ENCODE assay signal across 9 mouse cellular contexts in genomic region chr11:74376847-74377246, GRCm38 (mm10). TPM values are rescaled to one million over a fixed set of nuclear protein-coding genes. Genes with fewer than 3 reads are reported as not detected.
DNase-seq lines count a peak whose midpoint lies in the region; ATAC-seq and TF ChIP-seq lines count a peak whose summit lies in the region.
"Had no signal": no experiment of that assay in that cellular context is flagged by ENCODE, and none has a peak within 500 bp of the region (broad histone marks: within the 10 kb centered on the region; RNA-seq: fewer than 3 reads in every experiment).

No protein-coding gene starts in this region.

- no peak overlapping the region for H3K4me2 ChIP-seq in heart, embryonic 11.5 days
- H3K4me2 ChIP-seq in lung, embryonic 16.5 days (ENCODE audit: low read depth, low read length), result no peak overlapping the region
- H3K4me2 ChIP-seq: limb, embryonic 13.5 days had no signal

- H3K27me3 ChIP-seq in heart, embryonic 11.5 days (ENCODE audit: control insufficient read depth, insufficient read depth, low read length), result no peaks in the 10 kb centered on the region
- no peaks in the 10 kb centered on the region for H3K27me3 ChIP-seq in lung, embryonic 16.5 days (ENCODE audit: control insufficient read depth, insufficient read depth, low read depth, low read length)
- H3K27me3 ChIP-seq: limb, embryonic 13.5 days had no signal

- H3K9me3 ChIP-seq in heart, embryonic 11.5 days (replicated peaks; ENCODE audit: control insufficient read depth, low read length), result no peaks in the 10 kb centered on the region
- H3K9me3 ChIP-seq in lung, embryonic 16.5 days (ENCODE audit: control insufficient read depth, low read length), result no peaks in the 10 kb centered on the region
- H3K9me3 ChIP-seq: limb, embryonic 13.5 days had no signal

- no peak for TF ChIP-seq POLR2A in cortical plate, adult 2 months (IDR thresholded peaks at IDR 0.05; ENCODE audit: extremely low read depth, insufficient read depth, low read length)

- 63% methylated on average over 3 of the region's 3 CpGs for WGBS in heart, embryonic 11.5 days (ENCODE audit: insufficient replicate concordance)
- 78% methylated on average over 3 of the region's 3 CpGs for WGBS in lung, embryonic 16.5 days

- H3K27ac ChIP-seq in cortical plate, adult 2 months (ENCODE audit: insufficient read depth, low read length), result no peak overlapping the region
- H3K27ac ChIP-seq in heart, embryonic 11.5 days (ENCODE audit: low read depth, low read length), result no peak overlapping the region
- H3K27ac ChIP-seq in lung, embryonic 16.5 days (ENCODE audit: low read length), result no peak overlapping the region
- H3K27ac ChIP-seq: limb, embryonic 13.5 days had no signal

- no peaks in the 10 kb centered on the region for H3K36me3 ChIP-seq in heart, embryonic 11.5 days (ENCODE audit: control insufficient read depth, insufficient read depth, low read length)
- H3K36me3 ChIP-seq in lung, embryonic 16.5 days (ENCODE audit: control insufficient read depth, insufficient read depth, low read length), result no peaks in the 10 kb centered on the region
- H3K36me3 ChIP-seq: limb, embryonic 13.5 days had no signal

- H3K4me1 ChIP-seq in cortical plate, adult 2 months (ENCODE audit: control insufficient read depth, insufficient read depth, low read length), result peaks cover 2% of the 10 kb centered on the region; the same call in 1 of the 2 replicates
- no peaks in the 10 kb centered on the region for H3K4me1 ChIP-seq in heart, embryonic 11.5 days (ENCODE audit: control insufficient read depth, insufficient read depth, low read length)
- H3K4me1 ChIP-seq in lung, embryonic 16.5 days (replicated peaks; ENCODE audit: control insufficient read depth, insufficient read depth, low read length), result no peaks in the 10 kb centered on the region

- ATAC-seq in heart, embryonic 11.5 days (replicated peaks; ENCODE audit: insufficient number of reproducible peaks, low FRiP score, low TSS enrichment), result peak; percentile 46; the same call in 1 of the 2 replicates
- ATAC-seq in lung, embryonic 16.5 days (ENCODE audit: low read depth), result peak; percentile 23; the same call in 1 of the 2 replicates

- TF ChIP-seq CTCF in cortical plate, adult 2 months (IDR thresholded peaks at IDR 0.05; ENCODE audit: extremely low read depth, insufficient read depth, low read length), result peak; percentile 95

- DNase-seq in adrenal gland, adult 2 months, result peak; percentile 47
- no peak for DNase-seq in adrenal gland, postnatal 4 days (ENCODE audit: low spot score in 2 of 2)
- peak; percentile 85 for DNase-seq in NIH3T3 (ENCODE audit: low read depth)
- peak; percentile 51 to 72 for DNase-seq in kidney, postnatal 36 days
- DNase-seq in right cerebral cortex, postnatal 10 days (ENCODE audit: low spot score in 2 of 2), result peak; percentile 87 to 89

- H3K9ac ChIP-seq in heart, embryonic 11.5 days (ENCODE audit: low read depth, low read length), result no peak overlapping the region
- no peak overlapping the region for H3K9ac ChIP-seq in lung, embryonic 16.5 days (ENCODE audit: low read length)
- H3K9ac ChIP-seq: limb, embryonic 13.5 days had no signal

- no peak overlapping the region for H3K4me3 ChIP-seq in cortical plate, adult 2 months (ENCODE audit: insufficient read depth, low read length)
- H3K4me3 ChIP-seq in heart, embryonic 11.5 days (ENCODE audit: low read depth, low read length), result no peak overlapping the region
- no peak overlapping the region for H3K4me3 ChIP-seq in lung, embryonic 16.5 days (ENCODE audit: low read length)
- H3K4me3 ChIP-seq: limb, embryonic 13.5 days had no signal

RNA-seq across cellular contexts. Expression of gene Olfr412, which starts 15.0 kb away (rescaled TPM):
- not detected for total RNA-seq in adrenal gland, adult 2 months (2021)
- not detected in 2 replicates for polyA plus RNA-seq in adrenal gland, adult 2 months (2012; rRNA removed)
- total RNA-seq in adrenal gland, postnatal 4 days (2021), result not detected
- polyA plus RNA-seq in cortical plate, adult 2 months (2012; rRNA removed), result not detected in 2 replicates
- polyA plus RNA-seq in heart, embryonic 11.5 days (2014; fragmentation: Nextera tagmentation; extraction: Ambion mirVana), result not detected in 2 replicates
- polyA plus RNA-seq in lung, embryonic 16.5 days (2015; fragmentation: Nextera tagmentation; extraction: Ambion mirVana), result not detected in 2 replicates
- polyA plus RNA-seq: limb, embryonic 13.5 days had no signal

RNA-seq across cellular contexts. Expression of gene Olfr411, which starts 24.4 kb away (rescaled TPM):
- total RNA-seq in adrenal gland, adult 2 months (2021), result not detected
- polyA plus RNA-seq in adrenal gland, adult 2 months (2012; rRNA removed), result not detected in 2 replicates
- total RNA-seq in adrenal gland, postnatal 4 days (2021), result not detected
- polyA plus RNA-seq in cortical plate, adult 2 months (2012; rRNA removed), result not detected in 2 replicates
- not detected in 2 replicates for polyA plus RNA-seq in heart, embryonic 11.5 days (2014; fragmentation: Nextera tagmentation; extraction: Ambion mirVana)
- not detected in 2 replicates for polyA plus RNA-seq in lung, embryonic 16.5 days (2015; fragmentation: Nextera tagmentation; extraction: Ambion mirVana)
- polyA plus RNA-seq: limb, embryonic 13.5 days had no signal

RNA-seq across cellular contexts. Expression of gene Olfr410, which starts 39.0 kb away (rescaled TPM):
- not detected for total RNA-seq in adrenal gland, adult 2 months (2021)
- not detected in 2 replicates for polyA plus RNA-seq in adrenal gland, adult 2 months (2012; rRNA removed)
- total RNA-seq in adrenal gland, postnatal 4 days (2021), result not detected
- not detected in 2 replicates for polyA plus RNA-seq in cortical plate, adult 2 months (2012; rRNA removed)
- not detected in 2 replicates for polyA plus RNA-seq in heart, embryonic 11.5 days (2014; fragmentation: Nextera tagmentation; extraction: Ambion mirVana)
- not detected in 2 replicates for polyA plus RNA-seq in lung, embryonic 16.5 days (2015; fragmentation: Nextera tagmentation; extraction: Ambion mirVana)
- polyA plus RNA-seq: limb, embryonic 13.5 days had no signal

Comparison
In these comparisons a context has a peak if more than half of its experiments do, and no peak if none do; other contexts are left out.
1. DNase-seq: peak in adrenal gland, adult 2 months (single experiment), NIH3T3 (single experiment), kidney, postnatal 36 days (2 of 2) and right cerebral cortex, postnatal 10 days (2 of 2); none in adrenal gland, postnatal 4 days (0 of 2).